Mouse (Mus musculus) spleen, postnatal 36 days (tissue): Measurements from ENCODE around the gene Tmem59l.
"Not testable (repeated sequence)": the region's sequence is repeated elsewhere in the genome, so short reads cannot be mapped to it uniquely, and the experiment has no call there.

ENCODE experiments used
- DNase-seq, 2 experiments: peaks; one replicate each; pipeline ENCODE4 v3.0.0; 2022; ENCODE audit warnings: low spot score in 2 of 2, mixed read lengths in 1 of 2

The Tmem59l gene

GRCm38 (mm10) chr8:70486941-70487520, at the start of gene Tmem59l:
TSS of gene Tmem59l (minus strand) at chr8:70487358.
- no peak for DNase-seq

GRCm38 (mm10) chr8:70535701-70536100, 48.5 kb upstream of the Tmem59l start:
- no peak for DNase-seq

DNA sequence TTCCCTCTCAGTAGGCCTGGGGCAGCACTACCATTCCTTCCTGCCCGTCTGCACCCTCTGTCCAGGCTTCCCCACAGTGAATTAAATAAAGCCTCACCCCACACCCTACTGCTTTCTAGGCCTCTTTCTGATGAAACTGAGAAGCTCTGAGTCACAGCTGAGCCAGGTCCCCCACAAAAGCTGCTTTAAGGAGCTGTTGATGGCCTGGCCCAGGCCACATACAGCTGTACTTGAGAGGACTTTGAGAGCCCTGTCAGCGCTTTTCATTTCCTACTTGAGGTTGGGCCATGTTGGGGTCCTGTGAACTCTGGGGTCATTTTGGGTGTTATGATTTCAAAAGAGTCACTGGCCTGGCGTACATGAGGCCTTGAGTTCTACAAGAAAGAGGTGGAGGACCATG, 48.1 kb upstream of the Tmem59l start:
- no peak for DNase-seq

GRCm38 (mm10) chr8:70534281-70534680, 47.1 kb upstream of the Tmem59l start:
- DNase-seq = no peak

DNA sequence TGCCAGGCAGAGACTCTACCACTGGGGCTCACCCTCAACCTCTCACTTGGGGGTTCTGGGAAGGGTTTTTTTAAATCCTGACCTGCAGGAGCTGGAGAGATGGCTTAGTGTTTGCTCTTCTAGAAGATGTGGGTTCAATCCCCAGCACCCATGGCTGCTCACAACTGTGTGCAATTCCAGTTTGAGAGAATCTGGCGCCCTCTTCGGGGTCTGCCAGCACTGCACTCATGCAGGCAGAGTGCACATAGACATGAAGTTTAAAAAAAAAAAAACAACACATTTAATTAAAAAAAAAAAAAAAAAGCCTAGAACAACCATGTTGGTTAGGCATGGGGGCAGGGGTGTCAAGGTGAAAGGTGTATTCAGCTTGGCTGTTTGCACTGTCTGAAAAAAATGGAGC, 43.2 kb upstream of the Tmem59l start:
- no peak for DNase-seq

DNA sequence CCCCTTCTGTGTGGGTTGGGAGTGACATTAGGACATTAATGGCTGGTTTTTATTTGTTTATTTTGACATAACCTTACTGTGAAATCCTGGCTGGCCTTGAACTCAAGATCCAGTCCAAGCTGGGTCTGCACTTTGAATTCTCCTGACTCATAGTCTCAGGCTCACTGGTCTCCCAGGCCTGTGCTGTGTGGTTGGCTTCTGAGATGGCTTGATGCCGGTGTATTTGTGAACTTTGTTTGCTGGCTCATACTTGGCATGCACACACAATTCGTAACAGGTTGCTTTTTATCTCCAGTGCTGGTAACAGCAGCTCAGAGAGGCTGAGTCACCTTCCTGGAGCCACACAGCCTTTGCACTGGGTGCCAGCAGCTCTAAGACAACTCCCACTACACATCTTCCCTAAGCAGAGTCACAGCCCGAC, 42.6 kb upstream of the Tmem59l start:
- no peak for DNase-seq

DNA sequence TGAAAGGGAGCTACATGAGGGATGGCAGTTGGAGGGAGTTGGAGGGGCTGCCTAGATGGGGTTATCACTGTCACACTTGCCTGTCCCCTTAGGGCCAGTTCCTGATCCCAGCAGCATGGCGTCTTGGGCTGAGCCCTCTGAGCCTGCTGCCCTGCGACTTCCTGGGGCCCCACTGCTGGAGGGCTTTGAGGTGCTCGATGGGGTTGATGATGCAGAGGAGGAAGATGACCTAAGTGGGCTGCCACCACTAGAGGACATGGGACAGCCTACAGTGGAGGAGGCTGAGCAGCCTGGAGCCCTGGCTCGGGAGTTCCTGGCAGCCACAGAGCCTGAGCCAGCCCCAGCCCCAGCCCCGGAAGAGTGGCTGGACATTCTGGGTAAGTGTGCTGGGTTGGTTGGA, 42.1 kb upstream of the Tmem59l start:
- no peak for DNase-seq

GRCm38 (mm10) chr8:70528182-70528797, 41.1 kb upstream of the Tmem59l start:
- no peak for DNase-seq

DNA sequence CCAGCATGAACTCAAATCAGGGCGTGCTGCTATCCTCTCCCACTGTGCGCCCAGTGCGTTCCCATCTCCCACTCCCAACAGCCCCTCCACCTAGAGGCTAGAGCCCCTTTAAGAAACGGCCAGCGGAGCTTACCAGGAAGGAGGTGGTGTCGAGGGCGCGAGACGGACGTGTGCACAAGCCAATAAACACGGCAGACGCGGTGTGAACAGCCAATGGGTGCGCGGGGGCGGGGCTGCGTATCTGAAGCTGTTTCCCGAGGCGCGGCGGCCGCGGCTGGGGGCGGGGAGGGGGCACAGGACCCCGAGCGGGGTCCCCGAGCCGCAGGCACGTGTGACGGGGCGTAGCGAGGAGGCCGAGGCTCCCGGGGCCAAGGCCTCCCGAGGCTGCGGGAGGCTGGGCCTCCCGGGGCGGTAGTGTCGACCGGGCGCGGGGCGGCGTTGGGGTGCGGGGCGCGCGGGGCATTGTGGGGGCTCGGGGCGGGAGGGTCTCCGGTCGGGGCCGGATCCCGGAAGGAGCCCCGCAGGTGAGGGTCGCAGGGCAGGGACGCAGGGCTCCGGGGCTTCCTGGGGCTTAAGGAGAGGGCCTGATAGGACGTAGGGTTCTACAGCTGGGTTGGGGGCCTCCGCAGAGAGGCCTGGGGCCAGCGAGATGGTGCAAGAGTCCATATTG, 40.5 kb upstream of the Tmem59l start, which contains the start of the genes Fkbp8 and Kxd1:
Gene Fkbp8, plus strand, starts transcription at position 213 of the 670 bp plus-strand sequence.
Gene Kxd1, minus strand, starts transcription at position 445 of the 670 bp plus-strand sequence.
- peak; percentile 95 to 96 for DNase-seq

- DNase-seq = no peak
Measured at GRCm38 (mm10) chr8:70527111-70527511, 40.0 kb upstream of the Tmem59l start.

- DNase-seq = peak; percentile 96
Measured at GRCm38 (mm10) chr8:70522592-70523403, 35.6 kb upstream of the Tmem59l start.

- DNase-seq = no peak
Measured at GRCm38 (mm10) chr8:70519606-70520005, 32.4 kb upstream of the Tmem59l start.

DNA sequence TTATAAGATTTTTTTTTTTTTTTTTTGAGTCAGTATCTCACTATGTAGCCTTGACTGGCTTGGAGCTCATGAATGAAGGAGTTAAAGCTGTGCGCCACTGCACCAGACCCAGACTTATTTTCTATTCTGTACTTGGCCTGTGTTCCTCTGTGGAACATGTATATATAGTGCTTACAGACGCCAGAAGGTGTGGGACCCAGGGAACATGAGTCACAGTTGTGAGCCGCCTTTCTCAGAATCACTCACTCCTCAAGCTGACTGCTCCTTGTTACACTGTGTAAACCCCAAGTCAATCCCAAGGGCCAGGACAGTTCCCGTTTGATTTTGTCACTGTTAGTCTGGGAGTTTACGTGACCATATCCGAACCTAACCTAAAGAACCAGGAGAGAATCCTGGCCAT, 31.9 kb upstream of the Tmem59l start:
- DNase-seq = no peak

DNA sequence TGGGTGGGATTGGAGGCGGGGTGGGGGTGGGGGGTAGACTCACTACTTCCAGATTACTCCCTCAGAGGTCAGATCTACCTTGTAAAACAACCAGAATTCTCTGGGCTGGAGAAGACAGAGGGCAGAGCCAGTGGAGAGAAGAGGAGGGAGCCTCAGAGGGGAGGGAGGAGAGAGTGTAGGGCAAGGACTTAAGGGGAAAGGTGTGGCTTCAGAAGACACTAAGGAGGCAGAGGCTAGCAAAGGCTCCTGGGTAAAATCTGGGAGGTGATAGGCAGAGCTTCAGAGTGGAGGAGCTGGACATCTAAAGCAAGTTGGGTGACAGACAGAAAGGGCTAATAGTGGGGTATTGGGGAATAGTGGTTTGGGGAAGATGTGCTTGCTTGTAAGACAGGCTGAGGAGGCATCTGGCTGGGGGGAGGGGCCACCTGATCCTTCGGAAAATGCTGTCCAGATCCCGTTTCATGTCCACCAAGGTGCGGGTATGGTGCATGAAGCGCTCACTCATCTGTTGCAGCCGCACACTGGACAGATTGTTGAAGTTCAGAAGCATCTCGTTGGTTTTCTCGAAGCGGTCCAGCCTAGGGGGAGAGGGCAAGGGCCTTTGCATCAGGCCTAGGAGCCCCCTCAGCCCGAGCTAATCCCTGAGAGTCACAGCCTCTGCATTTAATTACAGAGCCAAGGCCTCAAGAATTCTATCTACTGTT, 30.9 kb upstream of the Tmem59l start:
- DNase-seq = no peak

- DNase-seq = no peak
Measured at GRCm38 (mm10) chr8:70513441-70513840, 26.3 kb upstream of the Tmem59l start.

GRCm38 (mm10) chr8:70512253-70512903, 25.2 kb upstream of the Tmem59l start:
- DNase-seq = no peak

- no peak for DNase-seq
Measured at GRCm38 (mm10) chr8:70511770-70512169, 24.6 kb upstream of the Tmem59l start.

DNA sequence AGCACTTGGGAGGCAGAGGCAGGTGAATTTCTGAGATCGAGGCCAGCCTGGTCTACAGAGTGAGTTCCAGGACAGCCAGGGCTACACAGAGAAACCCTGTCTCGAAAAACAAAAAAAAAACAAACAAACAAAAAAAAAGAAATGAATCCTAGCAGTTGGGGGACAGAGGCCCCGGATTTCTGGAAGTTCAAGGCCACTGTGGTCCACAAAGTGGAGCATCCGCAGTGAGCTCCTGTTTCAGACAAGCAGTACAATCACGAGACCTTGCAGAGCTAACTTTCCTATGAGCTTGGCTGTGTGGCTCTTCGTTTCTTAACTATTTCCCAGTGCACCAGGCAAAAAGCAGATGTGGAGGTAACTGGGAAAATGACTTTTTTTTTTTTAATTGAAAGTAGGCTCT, 24.0 kb upstream of the Tmem59l start:
- DNase-seq = not testable (repeated sequence)

DNA sequence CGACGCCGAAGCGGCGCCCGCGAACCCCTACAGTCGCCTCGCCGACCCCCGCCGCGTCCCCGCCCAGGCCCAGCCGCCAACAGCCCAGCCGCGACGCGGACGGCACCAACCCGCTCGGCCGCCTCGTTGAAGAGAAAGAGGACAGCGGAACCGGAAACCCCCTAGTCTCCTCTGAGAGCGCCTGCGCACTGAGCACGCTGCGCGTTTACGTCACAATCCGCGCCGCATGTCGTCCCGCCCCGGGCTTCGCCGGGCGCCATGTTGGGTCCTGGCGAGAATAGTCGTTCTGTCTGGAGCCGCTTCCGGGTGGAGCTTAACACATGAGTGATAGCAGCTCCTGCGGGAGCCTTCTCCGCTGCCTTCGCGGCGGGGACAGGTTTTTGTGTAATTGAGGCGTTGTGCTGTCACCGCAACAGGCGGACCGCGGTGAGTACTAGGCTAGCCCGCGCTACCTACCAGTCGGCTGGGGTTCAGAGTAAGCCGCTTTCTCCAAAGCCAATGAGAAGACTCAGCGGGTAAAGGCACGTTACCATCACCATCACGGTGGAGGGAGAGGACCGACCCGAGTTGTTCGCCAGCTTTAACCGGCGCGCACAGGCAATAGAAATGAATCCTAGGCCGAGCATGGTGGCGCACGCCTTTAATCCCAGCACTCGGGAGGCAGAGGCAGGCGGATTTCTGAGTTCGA, 23.2 kb upstream of the Tmem59l start, which contains the start of gene Uba52:
Gene Uba52, minus strand, starts transcription at position 574 of the 688 bp plus-strand sequence.
- DNase-seq = peak; percentile 97 to 98

DNA sequence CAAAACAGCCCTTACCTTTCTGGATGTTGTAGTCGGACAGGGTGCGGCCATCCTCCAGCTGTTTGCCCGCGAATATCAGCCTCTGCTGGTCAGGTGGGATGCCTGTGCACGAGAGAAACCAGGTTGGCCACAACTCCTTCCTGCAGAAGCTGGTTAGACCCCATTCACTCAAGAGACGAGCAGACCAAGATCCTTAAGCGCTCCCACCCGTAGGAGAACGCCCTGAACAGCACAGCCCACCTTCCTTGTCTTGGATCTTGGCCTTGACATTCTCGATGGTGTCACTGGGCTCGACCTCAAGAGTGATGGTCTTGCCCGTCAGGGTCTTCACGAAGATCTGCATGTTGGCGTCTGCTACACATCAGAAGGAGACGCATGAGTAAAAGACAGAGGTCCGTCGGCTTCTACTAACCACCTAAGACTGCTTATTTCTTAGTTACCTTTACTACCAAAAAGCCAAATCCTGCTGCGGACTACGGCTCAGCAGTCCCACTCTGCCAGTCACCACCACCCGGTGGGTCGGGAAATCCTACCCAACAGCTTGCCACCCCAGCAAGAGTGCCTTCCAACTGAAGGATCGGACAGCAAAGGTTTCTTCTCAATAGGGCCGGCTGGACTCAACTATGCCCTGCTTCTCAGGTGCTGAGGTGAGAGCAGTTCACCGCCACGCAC, 22.3 kb upstream of the Tmem59l start:
- no peak for DNase-seq
